Mouse (Mus musculus): ENCODE data around the gene Erh.

- TF ChIP-seq CTCF (IDR thresholded peaks at IDR 0.05; ENCODE audit: control insufficient read depth, insufficient read depth, insufficient replicate concordance, low read depth, low read length) (no peak), POLR2A (IDR thresholded peaks at IDR 0.05; ENCODE audit: control insufficient read depth, low read depth, low read length) (no peak)
Observed at GRCm38 (mm10) chr12:80691671-80692091, 47.5 kb upstream of the Erh start.
